Mouse (Mus musculus): ENCODE results near the gene Kpna3. TPM values are rescaled to one million over a fixed set of nuclear protein-coding genes. Genes with fewer than 3 reads are reported as not detected.

Kpna3 gene
- polyA plus RNA-seq, 1 experiment = 1.4 TPM

GRCm38 (mm10) chr14:61415311-61415710 is 24.4 kb downstream of the Kpna3 start:
- Histone ChIP-seq H3K4me1 (ENCODE audit: control insufficient read depth, insufficient read depth, insufficient read length, low read length) (no peaks in the 10 kb centered on the region; the same call in 1 of the 2 replicates), H3K27ac (ENCODE audit: insufficient read depth, low read depth, low read length) (no peak overlapping the region), H3K36me3 (ENCODE audit: control insufficient read depth, insufficient read depth, low read length) (no peaks in the 10 kb centered on the region), H3K4me3 (ENCODE audit: low read depth, low read length) (no peak overlapping the region), H3K27me3 (ENCODE audit: control insufficient read depth, insufficient read depth, low read length) (no peaks in the 10 kb centered on the region)
- TF ChIP-seq CTCF (IDR thresholded peaks at IDR 0.05; ENCODE audit: extremely low read depth, insufficient read length, insufficient replicate concordance, low read depth, low read length) (no peak), POLR2A (IDR thresholded peaks at IDR 0.05; ENCODE audit: low read depth, low read length) (no peak)
- WGBS = 86% methylated on average over 5 of the region's 5 CpGs

GRCm38 (mm10) chr14:61414808-61415207 is 24.9 kb downstream of the Kpna3 start:
- Histone ChIP-seq H3K27ac (ENCODE audit: insufficient read depth, low read depth, low read length) (no peak overlapping the region), H3K4me1 (ENCODE audit: control insufficient read depth, insufficient read depth, insufficient read length, low read length) (no peaks in the 10 kb centered on the region; the same call in 1 of the 2 replicates), H3K4me3 (ENCODE audit: low read depth, low read length) (no peak overlapping the region), H3K36me3 (ENCODE audit: control insufficient read depth, insufficient read depth, low read length) (no peaks in the 10 kb centered on the region), H3K27me3 (ENCODE audit: control insufficient read depth, insufficient read depth, low read length) (no peaks in the 10 kb centered on the region)
- WGBS = 47% methylated on average over 1 of the region's 1 CpGs
- no peak for TF ChIP-seq CTCF (IDR thresholded peaks at IDR 0.05; ENCODE audit: extremely low read depth, insufficient read length, insufficient replicate concordance, low read depth, low read length)
- TF ChIP-seq POLR2A (IDR thresholded peaks at IDR 0.05; ENCODE audit: low read depth, low read length) = no peak

GRCm38 (mm10) chr14:61414199-61414598 is 25.5 kb downstream of the Kpna3 start:
- H3K27ac ChIP-seq (ENCODE audit: insufficient read depth, low read depth, low read length) = no peak overlapping the region
- no peaks in the 10 kb centered on the region; the same call in 1 of the 2 replicates for H3K4me1 ChIP-seq (ENCODE audit: control insufficient read depth, insufficient read depth, insufficient read length, low read length)
- no peaks in the 10 kb centered on the region for H3K27me3 ChIP-seq (ENCODE audit: control insufficient read depth, insufficient read depth, low read length)
- 68% methylated on average over 5 of the region's 5 CpGs for WGBS
- H3K36me3 ChIP-seq (ENCODE audit: control insufficient read depth, insufficient read depth, low read length) = no peaks in the 10 kb centered on the region
- no peak overlapping the region for H3K4me3 ChIP-seq (ENCODE audit: low read depth, low read length)
- no peak for TF ChIP-seq POLR2A (IDR thresholded peaks at IDR 0.05; ENCODE audit: low read depth, low read length)
- TF ChIP-seq CTCF (IDR thresholded peaks at IDR 0.05; ENCODE audit: extremely low read depth, insufficient read length, insufficient replicate concordance, low read depth, low read length) = no peak

GRCm38 (mm10) chr14:61413686-61414085 is 26.0 kb downstream of the Kpna3 start:
- no peaks in the 10 kb centered on the region; the same call in 1 of the 2 replicates for H3K4me1 ChIP-seq (ENCODE audit: control insufficient read depth, insufficient read depth, insufficient read length, low read length)
- no peak for TF ChIP-seq CTCF (IDR thresholded peaks at IDR 0.05; ENCODE audit: extremely low read depth, insufficient read length, insufficient replicate concordance, low read depth, low read length)
- no peak for TF ChIP-seq POLR2A (IDR thresholded peaks at IDR 0.05; ENCODE audit: low read depth, low read length)
- no peak overlapping the region for H3K27ac ChIP-seq (ENCODE audit: insufficient read depth, low read depth, low read length)
- H3K4me3 ChIP-seq (ENCODE audit: low read depth, low read length) = no peak overlapping the region
- 67% methylated on average over 3 of the region's 3 CpGs for WGBS
- no peaks in the 10 kb centered on the region for H3K27me3 ChIP-seq (ENCODE audit: control insufficient read depth, insufficient read depth, low read length)
- no peaks in the 10 kb centered on the region for H3K36me3 ChIP-seq (ENCODE audit: control insufficient read depth, insufficient read depth, low read length)

- H3K4me3 ChIP-seq (ENCODE audit: low read depth, low read length) = no peak overlapping the region
- H3K36me3 ChIP-seq (ENCODE audit: control insufficient read depth, insufficient read depth, low read length) = no peaks in the 10 kb centered on the region
- H3K27me3 ChIP-seq (ENCODE audit: control insufficient read depth, insufficient read depth, low read length) = no peaks in the 10 kb centered on the region
- 53% methylated on average over 2 of the region's 2 CpGs for WGBS
- TF ChIP-seq POLR2A (IDR thresholded peaks at IDR 0.05; ENCODE audit: low read depth, low read length) (no peak), CTCF (IDR thresholded peaks at IDR 0.05; ENCODE audit: extremely low read depth, insufficient read length, insufficient replicate concordance, low read depth, low read length) (no peak)
- no peak overlapping the region for H3K27ac ChIP-seq (ENCODE audit: insufficient read depth, low read depth, low read length)
- H3K4me1 ChIP-seq (ENCODE audit: control insufficient read depth, insufficient read depth, insufficient read length, low read length) = no peaks in the 10 kb centered on the region; the same call in 1 of the 2 replicates
Observed at GRCm38 (mm10) chr14:61410020-61410419, 29.7 kb downstream of the Kpna3 start.

- no peaks in the 10 kb centered on the region; the same call in 1 of the 2 replicates for H3K4me1 ChIP-seq (ENCODE audit: control insufficient read depth, insufficient read depth, insufficient read length, low read length)
- H3K36me3 ChIP-seq (ENCODE audit: control insufficient read depth, insufficient read depth, low read length) = peaks cover 2% of the 10 kb centered on the region
- TF ChIP-seq POLR2A (IDR thresholded peaks at IDR 0.05; ENCODE audit: low read depth, low read length) (no peak), CTCF (IDR thresholded peaks at IDR 0.05; ENCODE audit: extremely low read depth, insufficient read length, insufficient replicate concordance, low read depth, low read length) (no peak)
- 93% methylated on average over 3 of the region's 3 CpGs for WGBS
- H3K4me3 ChIP-seq (ENCODE audit: low read depth, low read length) = no peak overlapping the region
- no peaks in the 10 kb centered on the region for H3K27me3 ChIP-seq (ENCODE audit: control insufficient read depth, insufficient read depth, low read length)
- no peak overlapping the region for H3K27ac ChIP-seq (ENCODE audit: insufficient read depth, low read depth, low read length)
Observed at GRCm38 (mm10) chr14:61407055-61407454, 32.6 kb downstream of the Kpna3 start.

- no peak for TF ChIP-seq POLR2A (IDR thresholded peaks at IDR 0.05; ENCODE audit: low read depth, low read length)
- TF ChIP-seq CTCF (IDR thresholded peaks at IDR 0.05; ENCODE audit: extremely low read depth, insufficient read length, insufficient replicate concordance, low read depth, low read length) = no peak
- H3K27ac ChIP-seq (ENCODE audit: insufficient read depth, low read depth, low read length) = no peak overlapping the region
- no peaks in the 10 kb centered on the region for H3K4me1 ChIP-seq (ENCODE audit: control insufficient read depth, insufficient read depth, insufficient read length, low read length)
Observed at GRCm38 (mm10) chr14:61405761-61406160, 33.9 kb downstream of the Kpna3 start.

More at GRCm38 (mm10) chr14:61405761-61406160, 33.9 kb downstream of the Kpna3 start:
- no peaks in the 10 kb centered on the region for H3K27me3 ChIP-seq (ENCODE audit: control insufficient read depth, insufficient read depth, low read length)
- no peak overlapping the region for H3K4me3 ChIP-seq (ENCODE audit: low read depth, low read length)
- peaks cover 6% of the 10 kb centered on the region for H3K36me3 ChIP-seq (ENCODE audit: control insufficient read depth, insufficient read depth, low read length)
